Mouse (Mus musculus): Measurements from ENCODE around the gene Acin1. TPM values are rescaled to one million over a fixed set of nuclear protein-coding genes. Genes with fewer than 3 reads are reported as not detected.
"Not testable (repeated sequence)": the region's sequence is repeated elsewhere in the genome, so short reads cannot be mapped to it uniquely, and the experiment has no call there.

Acin1 gene
- polyA plus RNA-seq, 2 experiments from 2014 or later: 136 to 148 TPM

GRCm38 (mm10) chr14:54642224-54642944 is 44.3 kb downstream of the Acin1 start:
- ATAC-seq: no peak

GRCm38 (mm10) chr14:54641305-54641969 is 45.3 kb downstream of the Acin1 start, which contains the start of gene Cdh24:
Gene Cdh24 (minus strand): TSS chr14:54641364.
- peak; percentile 90 for ATAC-seq

GRCm38 (mm10) chr14:54640946-54641304 is 45.8 kb downstream of the Acin1 start, which contains the start of gene Gm17606:
Gene Gm17606 (plus strand): TSS chr14:54640952.
- no peak for ATAC-seq

GRCm38 (mm10) chr14:54640121-54640520 is 46.6 kb downstream of the Acin1 start:
- ATAC-seq: no peak

- ATAC-seq: no peak
These were observed 48.5 kb downstream of the Acin1 start for GRCm38 (mm10) chr14:54638210-54638609.

GRCm38 (mm10) chr14:54636954-54637353 is 49.8 kb downstream of the Acin1 start:
- no peak for ATAC-seq

GRCm38 (mm10) chr14:54634182-54634581 is 52.5 kb downstream of the Acin1 start:
- no peak for ATAC-seq

GRCm38 (mm10) chr14:54632252-54632651 is 54.5 kb downstream of the Acin1 start:
- no peak for ATAC-seq

GRCm38 (mm10) chr14:54631240-54631599 is 55.5 kb downstream of the Acin1 start:
- no peak for ATAC-seq

GRCm38 (mm10) chr14:54630583-54631239 is 56.0 kb downstream of the Acin1 start:
- no peak for ATAC-seq

GRCm38 (mm10) chr14:54629797-54630196 is 56.9 kb downstream of the Acin1 start:
- ATAC-seq: no peak

GRCm38 (mm10) chr14:54628103-54628502 is 58.6 kb downstream of the Acin1 start:
- ATAC-seq: no peak

GRCm38 (mm10) chr14:54624976-54625375 is 61.8 kb downstream of the Acin1 start:
- no peak for ATAC-seq

GRCm38 (mm10) chr14:54623334-54623733 is 63.4 kb downstream of the Acin1 start:
- ATAC-seq: no peak

- no peak for ATAC-seq
These were observed 65.6 kb downstream of the Acin1 start, which contains the start of gene Psmb11 for GRCm38 (mm10) chr14:54621133-54621532. Gene Psmb11 (plus strand): TSS chr14:54621433.

- ATAC-seq: peak; percentile 98
These were observed 68.8 kb downstream of the Acin1 start, which contains the start of gene Psmb5 for GRCm38 (mm10) chr14:54617897-54618365. Gene Psmb5 (minus strand): TSS chr14:54618022.

GRCm38 (mm10) chr14:54617152-54617896 is 69.4 kb downstream of the Acin1 start:
- ATAC-seq: peak; percentile 48

GRCm38 (mm10) chr14:54616226-54616825 is 70.4 kb downstream of the Acin1 start:
- ATAC-seq: no peak

- ATAC-seq: not testable (repeated sequence)
These were observed 72.6 kb downstream of the Acin1 start for GRCm38 (mm10) chr14:54614130-54614529.

- ATAC-seq: no peak
These were observed 76.1 kb downstream of the Acin1 start for GRCm38 (mm10) chr14:54610648-54611047.

- peak; percentile 60 for ATAC-seq
These were observed 76.8 kb downstream of the Acin1 start for GRCm38 (mm10) chr14:54609962-54610361.

GRCm38 (mm10) chr14:54609245-54609644 is 77.5 kb downstream of the Acin1 start:
- no peak for ATAC-seq
